ENCODE assay signal across 22 mouse cellular contexts in genomic region chr10:117673913-117674312, GRCm38 (mm10). TPM values are rescaled to one million over a fixed set of nuclear protein-coding genes. Genes with fewer than 3 reads are reported as not detected.
DNase-seq lines count a peak whose midpoint lies in the region; ATAC-seq and TF ChIP-seq lines count a peak whose summit lies in the region.
"Had no signal": no experiment of that assay in that cellular context is flagged by ENCODE, and none has a peak within 500 bp of the region (broad histone marks: within the 10 kb centered on the region; RNA-seq: fewer than 3 reads in every experiment).

No protein-coding gene starts in this region.

- no peak for TF ChIP-seq CTCF in layer of hippocampus, adult 2 months (conservative IDR thresholded peaks at IDR 0.05)

- H3K9me3 ChIP-seq in limb, embryonic 10.5 days (replicated peaks) = no peaks in the 10 kb centered on the region
- no peaks in the 10 kb centered on the region for H3K9me3 ChIP-seq in midbrain, embryonic 16.5 days (replicated peaks; ENCODE audit: control insufficient read depth, low read length, poor library complexity, severe bottlenecking)
- H3K9me3 ChIP-seq: G1E had no signal

- no peak for DNase-seq in layer of hippocampus, adult 2 months (ENCODE audit: low spot score in 2 of 2)
- no peak for DNase-seq in layer of hippocampus, adult 18-20 months (ENCODE audit: low spot score in 2 of 2)
- DNase-seq in adipocyte (ENCODE audit: low spot score) = peak; percentile 96
- no peak for DNase-seq in limb, embryonic 10.5 days (ENCODE audit: low spot score)
- DNase-seq: adrenal gland, adult 2 months; adrenal gland, adult 8-10 months; adrenal gland, postnatal 10 days; adrenal gland, postnatal 14 days; adrenal gland, postnatal 25 days; adrenal gland, postnatal 36 days; B cell, adult 2 months; cerebellum, adult 11 months; cerebellum, adult 11-12 months; cerebellum, adult 18-20 months; cerebellum, adult 2 months had no signal

- H3K4me1 ChIP-seq in limb, embryonic 10.5 days = peaks cover 38% of the 10 kb centered on the region
- H3K4me1 ChIP-seq in midbrain, embryonic 16.5 days (ENCODE audit: control insufficient read depth, insufficient read depth, low read length) = peaks cover 6% of the 10 kb centered on the region; the same call in 1 of the 2 replicates

- no peaks in the 10 kb centered on the region; the same call in 1 of the 2 replicates for H3K27me3 ChIP-seq in limb, embryonic 10.5 days (ENCODE audit: low read depth, poor library complexity, severe bottlenecking)
- no peaks in the 10 kb centered on the region for H3K27me3 ChIP-seq in midbrain, embryonic 16.5 days (ENCODE audit: control insufficient read depth, insufficient read depth, low read depth, low read length)
- H3K27me3 ChIP-seq: CH12.LX, Patski had no signal

- H3K4me2 ChIP-seq in midbrain, embryonic 16.5 days (ENCODE audit: low read length) = no peak overlapping the region

- H3K4me3 ChIP-seq in layer of hippocampus, adult 2 months = no peak overlapping the region
- H3K4me3 ChIP-seq in limb, embryonic 10.5 days = no peak overlapping the region
- no peak overlapping the region for H3K4me3 ChIP-seq in midbrain, embryonic 16.5 days (ENCODE audit: low read depth, low read length)

- H3K27ac ChIP-seq in layer of hippocampus, adult 2 months = peak overlapping the region; percentile 10; the same call in 1 of the 2 replicates
- H3K27ac ChIP-seq in limb, embryonic 10.5 days = no peak overlapping the region
- H3K27ac ChIP-seq in midbrain, embryonic 16.5 days (ENCODE audit: low read length) = no peak overlapping the region

- ATAC-seq in monocyte, adult 5-6 weeks (replicated peaks; ENCODE audit: insufficient number of reproducible peaks, low FRiP score, low TSS enrichment, poor library complexity, severe bottlenecking) = 0 out of 2 replicates have a peak, but pooled peaks have one; percentile 8
- ATAC-seq in midbrain, embryonic 16.5 days = no peak
- ATAC-seq: activated CD4-positive, CD25-positive, alpha-beta regulatory T cell, adult 4 months; CD4-positive, CD25-positive, alpha-beta regulatory T cell, adult 4 months; Patski had no signal

- peaks cover 9% of the 10 kb centered on the region for H3K36me3 ChIP-seq in limb, embryonic 10.5 days
- H3K36me3 ChIP-seq in midbrain, embryonic 16.5 days (ENCODE audit: control insufficient read depth, insufficient read depth, low read length) = no peaks in the 10 kb centered on the region
- H3K36me3 ChIP-seq: G1E had no signal

- H3K9ac ChIP-seq in midbrain, embryonic 16.5 days (ENCODE audit: low read depth, low read length) = no peak overlapping the region

- 91% methylated on average over 1 of the region's 1 CpGs for WGBS in limb, embryonic 10.5 days
- WGBS in midbrain, embryonic 16.5 days = 100% methylated on average over 1 of the region's 1 CpGs

RNA-seq across cellular contexts. Expression of gene Mdm2, which starts 36.6 kb away (rescaled TPM):
- 10 to 100 TPM; 55.1 to 66.0 TPM for total RNA-seq in layer of hippocampus, adult 2 months (2021)
- total RNA-seq in layer of hippocampus, adult 18-20 months (2021) = 10 to 100 TPM; 54.3 to 61.9 TPM
- total RNA-seq in monocyte, adult 5-6 weeks (2017) = 159 to 175 TPM (median 170 TPM) in 3 replicates
- 56.3 and 62.4 TPM in 2 replicates for polyA plus RNA-seq in limb, embryonic 10.5 days (2016; fragmentation: Nextera tagmentation; extraction: Ambion mirVana)
- polyA plus RNA-seq in midbrain, embryonic 16.5 days (2015; fragmentation: Nextera tagmentation; extraction: Ambion mirVana) = 53.1 and 55.7 TPM in 2 replicates

RNA-seq across cellular contexts. Expression of gene Cpm, which starts 44.6 kb away (rescaled TPM):
- total RNA-seq in layer of hippocampus, adult 2 months (2021) = 1 to 10 TPM; 8.5 to 9.7 TPM
- 10 to 100 TPM in 1 of 2 experiments, 1 to 10 TPM in 1; 8.6 to 10.7 TPM for total RNA-seq in layer of hippocampus, adult 18-20 months (2021)
- 2.1 to 7.3 TPM (median 4.2 TPM) in 3 replicates for total RNA-seq in monocyte, adult 5-6 weeks (2017)
- 22.5 and 31.5 TPM in 2 replicates for polyA plus RNA-seq in limb, embryonic 10.5 days (2016; fragmentation: Nextera tagmentation; extraction: Ambion mirVana)
- 13.5 and 14.3 TPM in 2 replicates for polyA plus RNA-seq in midbrain, embryonic 16.5 days (2015; fragmentation: Nextera tagmentation; extraction: Ambion mirVana)
- polyA plus RNA-seq: G1E had no signal
